Comparison of ENCODE assay signal across 29 mouse cellular contexts in genomic region chr14:99713069-99713830, GRCm38 (mm10).
DNase-seq lines count a peak whose midpoint lies in the region; ATAC-seq and TF ChIP-seq lines count a peak whose summit lies in the region.
"Had no signal": no experiment of that assay in that cellular context is flagged by ENCODE, and none has a peak within 500 bp of the region (broad histone marks: within the 10 kb centered on the region; RNA-seq: fewer than 3 reads in every experiment).

No protein-coding gene starts in this region.

- H3K4me2 ChIP-seq in intestine, embryonic 16.5 days (ENCODE audit: low read depth, low read length) = no peak overlapping the region
- H3K4me2 ChIP-seq in stomach, embryonic 14.5 days (replicated peaks; ENCODE audit: low read depth, low read length) = no peak overlapping the region
- H3K4me2 ChIP-seq in kidney, embryonic 15.5 days = no peak overlapping the region
- H3K4me2 ChIP-seq: forebrain, embryonic 15.5 days; heart, embryonic 12.5 days; liver, embryonic 13.5 days; neural tube, embryonic 13.5 days had no signal

- WGBS in intestine, embryonic 16.5 days = 73% methylated on average over 8 of the region's 8 CpGs
- WGBS in stomach, embryonic 14.5 days = 71% methylated on average over 8 of the region's 8 CpGs
- WGBS in kidney, embryonic 15.5 days = 76% methylated on average over 8 of the region's 8 CpGs

- H3K27me3 ChIP-seq in intestine, embryonic 16.5 days (replicated peaks; ENCODE audit: control insufficient read depth, insufficient read depth, low read length) = no peaks in the 10 kb centered on the region
- H3K27me3 ChIP-seq in stomach, embryonic 14.5 days (ENCODE audit: control insufficient read depth, insufficient read depth, low read length) = no peaks in the 10 kb centered on the region
- H3K27me3 ChIP-seq in kidney, embryonic 15.5 days = no peaks in the 10 kb centered on the region
- H3K27me3 ChIP-seq: forebrain, embryonic 15.5 days; heart, embryonic 12.5 days; liver, embryonic 13.5 days; neural tube, embryonic 13.5 days; Patski had no signal

- no peak overlapping the region for H3K9ac ChIP-seq in ES-E14 (ENCODE audit: insufficient read depth, low read depth, low read length, poor library complexity, severe bottlenecking)
- H3K9ac ChIP-seq in intestine, embryonic 16.5 days (ENCODE audit: low read depth, low read length) = no peak overlapping the region
- no peak overlapping the region for H3K9ac ChIP-seq in stomach, embryonic 14.5 days (replicated peaks; ENCODE audit: low read depth, low read length)
- H3K9ac ChIP-seq in kidney, embryonic 15.5 days = no peak overlapping the region
- H3K9ac ChIP-seq: forebrain, embryonic 15.5 days; heart, embryonic 12.5 days; liver, embryonic 13.5 days; neural tube, embryonic 13.5 days had no signal

- no peaks in the 10 kb centered on the region for H3K9me3 ChIP-seq in ES-E14 (ENCODE audit: control insufficient read depth, insufficient read depth, low read depth, low read length)
- H3K9me3 ChIP-seq in intestine, embryonic 16.5 days (ENCODE audit: control insufficient read depth, low read length) = no peaks in the 10 kb centered on the region
- H3K9me3 ChIP-seq in stomach, embryonic 14.5 days (ENCODE audit: control insufficient read depth, low read depth, low read length) = no peaks in the 10 kb centered on the region
- H3K9me3 ChIP-seq in kidney, embryonic 15.5 days (replicated peaks) = no peaks in the 10 kb centered on the region
- H3K9me3 ChIP-seq: embryonic facial prominence, embryonic 10.5 days; forebrain, embryonic 15.5 days; heart, embryonic 12.5 days; hindbrain, embryonic 10.5 days; liver, embryonic 13.5 days; midbrain, embryonic 10.5 days; neural tube, embryonic 13.5 days had no signal

- H3K4me1 ChIP-seq in ES-E14 (ENCODE audit: control insufficient read depth in 2 of 2, insufficient read depth in 2 of 2, low read length in 2 of 2, poor library complexity in 1 of 2) = no peaks in the 10 kb centered on the region
- no peaks in the 10 kb centered on the region for H3K4me1 ChIP-seq in intestine, embryonic 16.5 days (ENCODE audit: control insufficient read depth, insufficient read depth, low read length)
- H3K4me1 ChIP-seq in stomach, embryonic 14.5 days (ENCODE audit: control insufficient read depth, insufficient read depth, low read length) = 0 out of 2 replicates have a peak, but pooled peaks cover 2% of the 10 kb centered on the region
- peaks cover 5% of the 10 kb centered on the region; the same call in 1 of the 2 replicates for H3K4me1 ChIP-seq in kidney, embryonic 15.5 days
- H3K4me1 ChIP-seq: embryonic facial prominence, embryonic 10.5 days; heart, embryonic 12.5 days; hindbrain, embryonic 10.5 days; liver, embryonic 13.5 days; midbrain, embryonic 10.5 days; neural tube, embryonic 13.5 days had no signal

- H3K27ac ChIP-seq in left cerebral cortex, adult 2 months = peak overlapping the region; percentile 37; the same call in 1 of the 2 replicates
- H3K27ac ChIP-seq in ES-E14 (ENCODE audit: insufficient read depth, low read depth, low read length, poor library complexity, severe bottlenecking) = no peak overlapping the region
- H3K27ac ChIP-seq in intestine, embryonic 16.5 days (ENCODE audit: low read length) = no peak overlapping the region
- H3K27ac ChIP-seq in stomach, embryonic 14.5 days (ENCODE audit: low read length) = peak overlapping the region; percentile 30; the same call in 1 of the 2 replicates
- H3K27ac ChIP-seq in kidney, embryonic 15.5 days = no peak overlapping the region
- H3K27ac ChIP-seq: embryonic facial prominence, embryonic 10.5 days; forebrain, embryonic 15.5 days; hindbrain, embryonic 10.5 days; liver, embryonic 13.5 days; macrophage; midbrain, embryonic 10.5 days; neural tube, embryonic 13.5 days had no signal

- intact Hi-C loops in left cerebral cortex, adult 2 months (cut with DNase I) = loop anchor here (2.0 kb wide), 1 partner anchor 32 kb away; no protein-coding TSS in a partner anchor

- in situ Hi-C loops in ES-E14 (cut with MboI; ENCODE audit: low sequenced_read_pairs in 2 of 2, unreplicated experiment in 2 of 2) = no loop called here

- DNase-seq in left cerebral cortex, adult 2 months (ENCODE audit: extremely low spot score in 1 of 2, low spot score in 2 of 2) = no peak
- no peak for DNase-seq in left cerebral cortex, adult 9 months (ENCODE audit: low spot score in 2 of 2)
- peak; percentile 15 for DNase-seq in ES-E14 (ENCODE audit: low read depth, low spot score)
- DNase-seq in c-Kit-positive CD71-positive TER-119-positive erythroid progenitor cells, embryonic 14.5 days (ENCODE audit: low spot score) = no peak
- DNase-seq in gastrocnemius, adult 18-20 months (ENCODE audit: low spot score) = no peak
- DNase-seq: adrenal gland, postnatal 25 days; cerebellum, adult 9-11 months; gastrocnemius, postnatal 10 days; heart, postnatal 10 days; kidney, adult 11 months; layer of hippocampus, postnatal 36 days; liver, embryonic 13.5 days; lung, adult 2 months; retina, postnatal 1 day had no signal

- no peak for TF ChIP-seq CTCF in left cerebral cortex, adult 2 months (IDR thresholded peaks at IDR 0.05)

- H3K4me3 ChIP-seq in left cerebral cortex, adult 2 months = no peak overlapping the region
- H3K4me3 ChIP-seq in ES-E14 (ENCODE audit: insufficient read depth in 1 of 2, low read depth in 1 of 2, low read length in 2 of 2, poor library complexity in 1 of 2, severe bottlenecking in 1 of 2) = peak overlapping the region in 1 of 2 experiments; percentile 22; a peak in 1 of 4 replicates
- no peak overlapping the region for H3K4me3 ChIP-seq in intestine, embryonic 16.5 days (ENCODE audit: low read length)
- no peak overlapping the region for H3K4me3 ChIP-seq in stomach, embryonic 14.5 days (ENCODE audit: low read depth, low read length)
- H3K4me3 ChIP-seq in kidney, embryonic 15.5 days (replicated peaks) = no peak overlapping the region
- H3K4me3 ChIP-seq: embryonic facial prominence, embryonic 10.5 days; forebrain, embryonic 15.5 days; heart, embryonic 12.5 days; hindbrain, embryonic 10.5 days; liver, embryonic 13.5 days; midbrain, embryonic 10.5 days; myocyte; neural tube, embryonic 13.5 days had no signal

- no peaks in the 10 kb centered on the region for H3K36me3 ChIP-seq in ES-E14 (ENCODE audit: control insufficient read depth, insufficient read depth, low read length, poor library complexity, severe bottlenecking)
- H3K36me3 ChIP-seq in intestine, embryonic 16.5 days (ENCODE audit: control insufficient read depth, insufficient read depth, low read length) = no peaks in the 10 kb centered on the region
- no peaks in the 10 kb centered on the region for H3K36me3 ChIP-seq in stomach, embryonic 14.5 days (ENCODE audit: control insufficient read depth, insufficient read depth, low read length)
- no peaks in the 10 kb centered on the region for H3K36me3 ChIP-seq in kidney, embryonic 15.5 days
- H3K36me3 ChIP-seq: embryonic facial prominence, embryonic 10.5 days; forebrain, embryonic 15.5 days; heart, embryonic 12.5 days; hindbrain, embryonic 10.5 days; liver, embryonic 13.5 days; midbrain, embryonic 10.5 days; neural tube, embryonic 13.5 days had no signal

- peak; percentile 74 for ATAC-seq in intestine, embryonic 16.5 days
- ATAC-seq in stomach, embryonic 14.5 days (ENCODE audit: insufficient number of reproducible peaks, insufficient read depth, low FRiP score, low read depth) = no peak
- no peak for ATAC-seq in kidney, embryonic 15.5 days (replicated peaks; ENCODE audit: low FRiP score)
- ATAC-seq: activated CD4-positive, CD25-positive, alpha-beta regulatory T cell, adult 4 months; forebrain, embryonic 15.5 days; hindbrain, embryonic 16.5 days; midbrain, embryonic 16.5 days; Patski had no signal

TF ChIP-seq in ES-E14, 5 proteins besides CTCF, POLR2A, EP300 and RAD21:
- TF ChIP-seq HCFC1 (IDR thresholded peaks at IDR 0.05; ENCODE audit: borderline replicate concordance, insufficient read depth, low read length) (no peak), ZC3H11A (IDR thresholded peaks at IDR 0.05; ENCODE audit: borderline replicate concordance, low read depth, low read length) (no peak), ZNF384 (IDR thresholded peaks at IDR 0.05; ENCODE audit: low read depth, low read length) (no peak), CHD2 (IDR thresholded peaks at IDR 0.05; ENCODE audit: low read depth, low read length) (no peak), MAFK (IDR thresholded peaks at IDR 0.05; ENCODE audit: insufficient read depth, low read depth, low read length) (no peak)

Comparison
In these comparisons a context has a peak if more than half of its experiments do, and no peak if none do; other contexts are left out.
1. H3K27ac ChIP-seq: peak in left cerebral cortex, adult 2 months (single experiment) and stomach, embryonic 14.5 days (single experiment); none in ES-E14 (single experiment), intestine, embryonic 16.5 days (single experiment) and kidney, embryonic 15.5 days (single experiment).